10 mouse cellular contexts compared by ENCODE assay signal in the genomic region with DNA sequence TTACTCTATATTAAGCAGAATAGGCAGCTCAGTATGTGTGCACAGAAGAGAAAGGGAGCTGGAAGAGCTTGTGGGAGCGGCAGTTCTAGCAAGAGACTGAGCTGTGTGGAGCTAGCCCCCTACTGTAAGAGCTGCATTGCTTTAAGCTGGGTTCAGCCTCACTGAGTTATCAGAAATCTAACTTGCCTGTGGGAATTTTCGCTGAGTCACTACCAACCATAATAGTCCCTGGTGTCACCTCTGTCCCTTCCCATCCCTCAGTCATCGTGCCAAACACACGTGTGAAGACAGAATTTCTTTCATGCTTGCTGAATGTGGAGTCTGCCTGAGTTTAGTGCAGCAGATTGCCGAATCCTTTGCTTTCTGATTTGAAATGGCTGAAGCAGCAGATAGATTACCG.
A peak's percentile ranks its signal among the peaks of the same experiment; 100 is the strongest.
DNase-seq lines count a peak whose midpoint lies in the region; ATAC-seq lines count a peak whose summit lies in the region.
"Had no signal": no experiment of that assay in that cellular context is flagged by ENCODE, and none has a peak within 500 bp of the region (broad histone marks: within the 10 kb centered on the region; RNA-seq: fewer than 3 reads in every experiment).

No protein-coding gene starts in this region.

- H3K9ac ChIP-seq in heart, embryonic 16.5 days (ENCODE audit: low read length), result no peak overlapping the region
- H3K9ac ChIP-seq in neural tube, embryonic 15.5 days (replicated peaks), result peak overlapping the region; percentile 23; the same call in 1 of the 2 replicates
- no peak overlapping the region for H3K9ac ChIP-seq in embryonic facial prominence, embryonic 14.5 days (ENCODE audit: low read depth, low read length)

- intact Hi-C loops in heart, postnatal 14 days (cut with DNase I), result no loop called here

- 13% methylated on average over 6 of the region's 6 CpGs for WGBS in heart, embryonic 16.5 days
- 20% methylated on average over 6 of the region's 6 CpGs for WGBS in neural tube, embryonic 15.5 days
- 18% methylated on average over 6 of the region's 6 CpGs for WGBS in embryonic facial prominence, embryonic 14.5 days

- no peaks in the 10 kb centered on the region for H3K9me3 ChIP-seq in heart, embryonic 16.5 days (replicated peaks; ENCODE audit: control insufficient read depth, low read length)
- H3K9me3 ChIP-seq in neural tube, embryonic 15.5 days (replicated peaks), result no peaks in the 10 kb centered on the region
- H3K9me3 ChIP-seq in embryonic facial prominence, embryonic 14.5 days (ENCODE audit: control insufficient read depth, low read length), result no peaks in the 10 kb centered on the region

- no peaks in the 10 kb centered on the region for H3K36me3 ChIP-seq in heart, embryonic 16.5 days (ENCODE audit: control insufficient read depth, insufficient read depth)
- H3K36me3 ChIP-seq in neural tube, embryonic 15.5 days, result no peaks in the 10 kb centered on the region
- no peaks in the 10 kb centered on the region for H3K36me3 ChIP-seq in embryonic facial prominence, embryonic 14.5 days (ENCODE audit: control insufficient read depth, insufficient read depth, low read length)

- no peak overlapping the region for H3K27ac ChIP-seq in heart, embryonic 16.5 days (ENCODE audit: low read length)
- H3K27ac ChIP-seq in neural tube, embryonic 15.5 days (replicated peaks), result 0 out of 2 replicates have a peak overlapping the region, but pooled peaks have one; percentile 9
- H3K27ac ChIP-seq in embryonic facial prominence, embryonic 14.5 days (replicated peaks; ENCODE audit: low read depth, low read length), result no peak overlapping the region
- H3K27ac ChIP-seq: stomach, postnatal 0 days had no signal

- no peak overlapping the region for H3K4me3 ChIP-seq in heart, embryonic 16.5 days (ENCODE audit: low read length)
- 0 out of 2 replicates have a peak overlapping the region, but pooled peaks have one; percentile 2 for H3K4me3 ChIP-seq in neural tube, embryonic 15.5 days (replicated peaks)
- H3K4me3 ChIP-seq in embryonic facial prominence, embryonic 14.5 days (ENCODE audit: low read depth, low read length), result no peak overlapping the region

- peak overlapping the region; percentile 23; the same call in 1 of the 2 replicates for H3K4me2 ChIP-seq in heart, embryonic 16.5 days (ENCODE audit: low read depth, low read length)
- peak overlapping the region; percentile 36 for H3K4me2 ChIP-seq in neural tube, embryonic 15.5 days
- no peak overlapping the region for H3K4me2 ChIP-seq in embryonic facial prominence, embryonic 14.5 days (ENCODE audit: low read depth, low read length)

- H3K4me1 ChIP-seq in heart, embryonic 16.5 days (ENCODE audit: control insufficient read depth, insufficient read depth, low read length), result peaks cover 4% of the 10 kb centered on the region; the same call in 1 of the 2 replicates
- H3K4me1 ChIP-seq in neural tube, embryonic 15.5 days, result peaks cover 5% of the 10 kb centered on the region; the same call in 1 of the 2 replicates
- H3K4me1 ChIP-seq in embryonic facial prominence, embryonic 14.5 days (ENCODE audit: control insufficient read depth, insufficient read depth, low read length), result no peaks in the 10 kb centered on the region

- no peaks in the 10 kb centered on the region for H3K27me3 ChIP-seq in heart, embryonic 16.5 days (ENCODE audit: control insufficient read depth, insufficient read depth, low read length)
- H3K27me3 ChIP-seq in neural tube, embryonic 15.5 days (replicated peaks), result no peaks in the 10 kb centered on the region
- H3K27me3 ChIP-seq in embryonic facial prominence, embryonic 14.5 days (replicated peaks; ENCODE audit: control insufficient read depth, insufficient read depth, low read length), result no peaks in the 10 kb centered on the region

- no peak for ATAC-seq in heart, embryonic 16.5 days (replicated peaks; ENCODE audit: extremely low read depth, insufficient read depth, low FRiP score)
- no peak for ATAC-seq in neural tube, embryonic 15.5 days (ENCODE audit: low FRiP score)
- ATAC-seq in embryonic facial prominence, embryonic 14.5 days (ENCODE audit: low read depth), result no peak
- ATAC-seq in megakaryocyte progenitor cell, adult 5-6 weeks (replicated peaks; ENCODE audit: poor library complexity), result peak; percentile 50

- DNase-seq in heart, postnatal 14 days, result no peak
- DNase-seq in neural tube, embryonic 10.5 days (ENCODE audit: extremely low spot score, low spot score), result no peak
- peak; percentile 8 for DNase-seq in embryonic facial prominence, embryonic 14.5 days (ENCODE audit: low spot score)
- no peak for DNase-seq in adrenal gland, adult 2 months
- no peak for DNase-seq in kidney, postnatal 25 days
- DNase-seq: gastrocnemius, postnatal 25 days had no signal
